Mouse (Mus musculus): Measurements from ENCODE around the gene Olfr1321. TPM values are rescaled to one million over a fixed set of nuclear protein-coding genes. Genes with fewer than 3 reads are reported as not detected.

Gene Olfr1321
- not detected for polyA plus RNA-seq (2014; fragmentation: Illumina TruSeq; extraction: RNeasy Lipid Tissue Mini Kit (QIAGEN cat#74804); ENCODE audit: low read depth, low replicate concordance)

DNA sequence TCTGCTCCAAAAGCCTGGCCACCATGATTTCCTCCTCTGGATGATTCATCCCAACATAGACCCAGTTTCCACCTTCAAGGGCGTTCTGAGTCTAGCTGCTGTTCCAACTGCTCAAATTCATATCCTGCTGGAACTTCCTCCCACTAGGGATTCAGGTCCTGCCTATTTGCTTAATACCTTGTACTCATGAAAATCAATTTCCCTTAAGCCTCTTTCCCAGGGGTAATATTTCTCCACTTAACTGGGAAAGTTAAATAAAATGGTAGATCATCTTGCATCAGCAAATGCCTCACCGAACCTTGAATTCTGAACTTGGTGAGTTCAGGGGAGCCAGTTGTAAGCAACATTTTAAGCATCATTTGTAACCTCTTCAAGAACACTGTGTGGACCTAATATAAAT lies at the start of gene Olfr1321:
Olfr1321 (minus strand) TSS at position 101 of the 400 bp plus-strand sequence.

Other genes starting within 250 kb of the Olfr1321 start
- not detected for gene Olfr1320, start 62.7 kb downstream of the Olfr1321 start, polyA plus RNA-seq (2014; fragmentation: Illumina TruSeq; extraction: RNeasy Lipid Tissue Mini Kit (QIAGEN cat#74804); ENCODE audit: low read depth, low replicate concordance)
- gene Igsf1, start 62.7 kb upstream of the Olfr1321 start, polyA plus RNA-seq (2014; fragmentation: Illumina TruSeq; extraction: RNeasy Lipid Tissue Mini Kit (QIAGEN cat#74804); ENCODE audit: low read depth, low replicate concordance) = 11.1 TPM
- not detected for gene Olfr1322, start 156.4 kb upstream of the Olfr1321 start, polyA plus RNA-seq (2014; fragmentation: Illumina TruSeq; extraction: RNeasy Lipid Tissue Mini Kit (QIAGEN cat#74804); ENCODE audit: low read depth, low replicate concordance)

Data from heart, adult 10 weeks (tissue).